Mouse (Mus musculus): Measurements from ENCODE around the gene Scn1b. TPM values are rescaled to one million over a fixed set of nuclear protein-coding genes. Genes with fewer than 3 reads are reported as not detected.

The Scn1b gene
- total RNA-seq (2021), result 10 to 100 TPM; 15.7 to 39.2 TPM
- long read RNA-seq, experiment 1, transcript Scn1b-201 (6 exons, 1,573 nt), result major isoform, 30 of 43 reads
- long read RNA-seq, experiment 1, transcript Scn1b-203 (5 exons, 1,501 nt), result minor isoform, 6 of 43 reads
- long read RNA-seq, experiment 1, partial matches to known transcripts, result 4 of 43 reads
- long read RNA-seq, experiment 1, other reads (novel, unspliced or antisense), result 3 of 43 reads
- long read RNA-seq, experiment 2, transcript Scn1b-201 (6 exons, 1,573 nt), result major isoform, 14 of 19 reads
- long read RNA-seq, experiment 2, partial matches to known transcripts, result 2 of 19 reads
- long read RNA-seq, experiment 2, other reads (novel, unspliced or antisense), result 2 of 19 reads

DNA sequence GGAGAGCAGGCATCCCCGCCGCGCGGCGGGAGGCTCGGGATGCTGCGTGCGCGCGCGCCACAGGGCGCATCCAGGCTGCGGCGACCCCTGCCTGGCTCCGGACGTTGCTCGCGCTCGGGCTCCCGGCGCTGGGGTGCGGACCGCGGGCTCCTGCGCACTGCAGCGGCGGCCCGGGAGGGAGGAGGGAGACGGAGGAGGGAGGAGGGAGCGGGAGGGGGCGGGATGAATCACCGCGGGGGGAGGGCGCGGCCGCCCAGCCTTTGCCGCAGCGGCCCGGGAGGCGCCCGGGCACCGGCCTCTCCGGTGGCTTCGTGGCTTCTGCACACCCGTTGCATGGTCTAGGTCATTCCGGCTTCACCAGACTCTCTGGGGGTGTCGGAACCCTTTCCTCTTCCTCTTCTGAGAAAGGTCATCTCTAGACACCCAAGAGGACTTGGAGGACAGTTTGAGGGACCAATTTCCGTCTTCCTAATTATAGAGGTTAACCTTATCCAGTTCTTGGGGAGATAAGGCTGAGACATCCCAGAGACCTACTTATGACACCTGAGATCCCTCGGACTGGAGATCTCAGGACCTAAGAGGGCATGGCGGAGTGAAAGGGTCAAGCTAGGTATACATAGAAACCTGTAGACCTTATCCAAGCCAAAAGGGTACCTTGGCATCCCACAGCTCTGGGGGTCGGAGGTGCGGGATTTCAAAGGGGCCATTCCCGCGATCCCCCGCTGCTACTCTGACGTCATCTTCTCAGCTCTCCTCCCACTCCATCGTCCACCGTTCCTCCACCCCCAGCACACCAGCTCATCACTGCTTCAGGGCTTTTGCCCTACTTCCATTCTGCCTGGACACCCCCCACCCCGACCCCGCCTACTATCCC, at the start of gene Scn1b:
Gene Scn1b, minus strand, starts transcription at position 153 of the 874 bp plus-strand sequence.
- DNase-seq, result peak; percentile 81

DNA sequence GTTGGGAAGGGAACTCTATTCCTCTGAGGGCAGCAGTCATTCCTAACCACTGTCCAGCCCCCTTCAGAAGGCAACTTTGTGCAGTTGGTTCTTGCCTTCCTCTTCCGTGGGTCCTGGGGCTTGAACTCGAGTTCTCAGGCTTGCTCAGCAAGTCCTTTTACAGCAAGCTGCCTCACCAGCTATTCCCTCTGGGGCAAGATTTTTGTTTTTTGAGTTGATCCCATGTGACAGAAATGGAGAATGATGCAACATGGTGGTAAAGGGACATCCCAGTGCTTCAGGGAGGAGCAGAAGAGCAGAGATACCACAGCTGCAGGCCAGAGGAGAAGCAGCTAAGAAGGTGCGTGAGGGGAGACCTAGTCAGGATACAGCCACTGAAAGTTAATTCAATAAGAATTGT, 48.3 kb upstream of the Scn1b start:
- DNase-seq, result no peak

DNA sequence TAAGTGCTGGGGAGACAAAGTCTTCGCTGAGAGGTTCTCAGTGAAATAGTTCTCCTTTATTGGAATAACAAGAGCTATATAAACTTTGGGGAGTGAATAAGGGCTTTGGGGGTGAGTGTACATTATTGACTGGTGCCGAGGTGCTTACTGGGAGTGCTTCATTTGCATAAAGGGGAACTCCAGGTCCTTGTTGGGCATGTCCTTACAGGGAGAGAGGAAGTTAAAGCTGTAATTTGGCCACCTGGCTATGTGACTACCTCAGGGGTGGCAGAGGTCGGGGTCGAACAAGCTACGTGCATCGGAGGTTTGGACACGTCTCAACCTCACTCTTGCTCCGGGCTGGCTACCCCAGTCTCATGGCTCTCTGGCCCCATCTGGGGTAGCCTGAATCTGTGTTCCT, 47.7 kb upstream of the Scn1b start:
- DNase-seq, result no peak

DNA sequence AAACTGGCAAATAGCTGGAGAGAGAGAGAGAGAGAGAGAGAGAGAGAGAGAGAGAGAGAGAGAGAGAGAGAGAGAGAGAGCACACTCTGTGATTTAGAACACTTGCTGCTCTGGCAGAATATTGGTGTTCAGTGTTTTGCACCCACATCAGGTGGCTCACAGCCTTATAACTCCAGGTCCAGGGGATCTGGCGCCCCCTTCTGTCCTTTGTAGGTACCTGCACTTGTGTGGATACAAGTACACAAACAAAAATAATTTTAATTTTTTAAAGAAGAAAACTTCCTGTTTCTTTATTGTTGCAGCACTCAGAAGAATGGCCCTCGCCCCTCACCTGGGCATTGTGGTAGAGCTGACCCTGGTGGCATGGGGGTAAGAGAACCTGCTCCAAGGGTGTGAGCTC, 45.4 kb upstream of the Scn1b start:
- DNase-seq, result peak; percentile 68

DNA sequence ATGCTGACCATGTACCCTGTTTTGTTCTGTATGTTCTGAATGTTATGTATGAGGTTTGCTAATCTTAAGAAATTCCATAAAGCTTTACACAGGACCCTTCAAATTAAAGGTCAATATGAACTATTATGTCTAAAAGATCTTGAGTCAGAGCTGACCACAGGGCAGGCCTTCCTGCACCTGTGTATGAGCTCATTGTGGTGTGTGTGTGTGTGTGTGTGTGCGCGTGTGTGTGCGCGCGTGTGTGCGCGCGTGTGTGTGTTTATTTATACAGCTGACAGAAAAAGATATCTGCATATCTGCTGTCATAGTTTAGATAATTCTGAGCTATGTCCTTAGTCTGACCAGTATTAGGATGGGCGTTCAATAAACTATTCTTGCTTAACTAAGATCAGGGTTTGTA, 43.7 kb upstream of the Scn1b start:
- DNase-seq, result no peak

DNA sequence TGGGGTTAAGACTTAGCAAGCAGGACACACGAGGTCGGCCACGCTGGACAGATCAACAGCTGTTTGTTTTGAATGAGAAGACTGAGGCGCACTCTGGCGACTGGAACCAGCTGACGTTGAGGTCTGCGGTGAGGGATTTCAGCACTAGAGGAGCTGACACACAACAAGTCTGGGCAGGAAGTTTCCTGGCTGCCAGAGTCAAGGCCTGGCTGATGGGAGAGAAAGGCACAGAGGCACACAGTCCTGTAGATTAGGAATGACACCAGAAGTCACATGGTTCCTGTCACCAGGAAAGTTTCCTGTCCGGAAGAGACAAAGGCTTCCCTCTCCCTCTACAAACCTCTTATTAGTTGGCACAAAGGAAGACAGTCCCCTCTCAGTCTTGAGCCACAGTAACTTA, 41.6 kb upstream of the Scn1b start:
- DNase-seq, result peak; percentile 19

DNA sequence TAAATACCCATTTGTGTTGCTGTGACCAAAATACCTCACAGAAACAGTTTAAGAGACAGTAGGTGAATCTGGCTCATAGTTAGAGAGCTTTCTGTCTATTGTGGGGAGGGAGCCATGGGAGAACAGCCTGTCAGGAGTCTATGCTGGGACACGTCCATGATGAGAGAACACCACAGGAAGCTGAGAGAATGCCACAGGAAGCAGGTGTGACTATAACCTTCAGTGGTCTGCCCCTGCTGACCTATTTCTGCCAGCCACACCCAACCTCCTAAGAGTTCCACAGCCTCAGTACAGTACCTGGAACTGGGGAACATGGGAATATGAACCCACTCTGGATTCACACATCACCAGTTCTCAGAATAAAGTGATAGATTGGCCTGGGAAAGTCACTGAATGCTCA, 37.9 kb upstream of the Scn1b start:
- no peak for DNase-seq

DNA sequence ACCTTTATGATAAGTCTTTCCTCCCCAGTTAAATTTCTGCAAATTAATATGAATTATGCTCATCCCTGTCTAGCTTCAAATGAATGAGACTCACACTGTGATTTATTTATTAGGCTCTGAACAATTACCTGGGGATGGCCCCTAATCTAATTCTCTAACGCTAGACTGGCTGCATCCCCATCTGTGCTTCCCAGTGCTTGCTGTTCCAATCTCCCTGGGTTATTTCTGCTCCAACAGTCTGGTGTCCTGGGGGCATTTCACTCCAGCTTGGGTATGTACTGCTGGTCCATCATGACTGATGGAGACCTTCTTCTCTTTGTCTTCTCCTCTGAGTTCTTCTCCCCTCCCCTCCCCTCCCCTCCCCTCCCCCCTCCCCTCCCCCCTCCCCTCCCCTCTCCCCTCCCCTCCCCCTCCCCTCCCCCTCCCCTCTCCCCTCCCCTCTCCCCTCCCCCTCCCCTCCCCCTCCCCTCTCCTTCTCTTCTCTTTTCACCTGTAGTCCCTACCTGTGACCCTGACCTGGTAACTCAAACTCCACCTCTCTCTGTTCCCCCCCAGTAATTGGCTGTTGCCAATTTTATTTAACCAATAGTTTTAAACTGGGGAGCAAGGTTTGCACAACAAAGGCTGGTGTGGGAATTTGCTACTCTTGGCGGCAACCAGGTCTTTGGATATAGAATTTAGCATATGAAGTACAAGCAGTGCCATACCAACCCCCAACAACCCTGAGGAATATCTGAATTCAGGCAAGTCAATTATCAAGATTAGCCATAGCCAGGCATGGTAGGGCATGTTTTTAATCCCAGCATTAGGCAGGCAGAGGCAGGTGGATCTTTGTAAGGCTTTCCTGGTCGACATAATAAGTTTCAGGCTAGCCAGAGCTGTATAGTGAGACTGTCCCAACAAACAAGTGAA, 37.1 kb upstream of the Scn1b start:
- DNase-seq, result no peak

DNA sequence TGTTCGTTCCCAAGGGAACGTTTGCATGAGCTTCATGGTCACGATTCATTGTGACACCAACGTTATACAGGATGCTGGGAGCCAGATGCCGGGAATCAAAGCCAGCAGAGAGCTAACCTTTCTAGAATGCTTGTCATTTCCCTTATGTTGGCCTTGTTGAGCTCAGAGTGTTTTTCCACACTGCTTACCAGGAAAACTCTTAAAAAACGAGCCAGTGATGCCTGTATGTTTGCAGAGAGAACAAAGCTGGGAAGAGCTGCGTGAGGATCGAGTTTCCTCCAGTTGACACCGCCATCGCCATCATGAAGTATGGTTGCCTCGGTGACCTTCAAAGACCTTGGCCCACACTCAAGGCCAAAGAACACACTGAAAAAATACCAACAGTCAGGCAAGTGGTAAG, 35.5 kb upstream of the Scn1b start:
- DNase-seq, result peak; percentile 23

DNA sequence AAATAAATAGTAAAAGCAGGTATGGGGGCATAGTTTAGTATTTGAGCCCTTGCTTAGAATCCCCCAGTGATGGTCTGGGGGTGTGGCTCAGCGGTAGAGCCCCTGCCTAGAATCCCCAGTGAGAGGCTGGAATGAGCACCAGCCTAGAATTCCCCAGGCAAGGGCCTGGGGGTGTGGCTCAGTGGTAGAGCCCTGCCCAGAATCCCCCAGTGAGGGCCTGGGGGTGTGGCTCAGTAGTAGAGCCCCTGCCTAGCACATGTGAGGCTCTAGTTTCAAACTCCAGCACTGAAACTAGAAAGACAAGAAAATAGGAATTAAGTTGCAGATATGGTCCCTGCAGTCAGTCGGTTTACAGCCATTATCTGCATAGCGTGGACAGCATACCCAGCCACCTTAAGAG, 35.0 kb upstream of the Scn1b start:
- DNase-seq, result no peak

DNA sequence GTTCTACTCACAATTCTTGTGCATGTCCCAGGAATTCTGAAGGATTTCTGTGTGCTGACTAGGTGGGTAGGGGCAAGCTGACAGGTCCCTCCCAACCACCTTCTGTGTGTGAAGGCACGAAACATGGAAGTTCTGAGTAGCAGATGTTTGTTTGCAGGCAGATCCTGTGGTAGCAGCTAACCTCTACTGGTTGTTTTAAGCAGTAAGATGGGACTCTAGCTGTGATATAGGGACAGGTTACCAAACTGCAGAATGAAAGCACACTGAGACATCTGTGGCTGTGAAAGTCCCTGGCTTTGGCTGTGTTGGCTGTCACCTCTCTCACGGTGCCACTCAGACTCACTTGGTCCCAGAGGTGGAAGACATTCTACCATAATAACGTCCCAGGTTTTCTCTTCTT, 34.4 kb upstream of the Scn1b start:
- DNase-seq, result no peak

DNA sequence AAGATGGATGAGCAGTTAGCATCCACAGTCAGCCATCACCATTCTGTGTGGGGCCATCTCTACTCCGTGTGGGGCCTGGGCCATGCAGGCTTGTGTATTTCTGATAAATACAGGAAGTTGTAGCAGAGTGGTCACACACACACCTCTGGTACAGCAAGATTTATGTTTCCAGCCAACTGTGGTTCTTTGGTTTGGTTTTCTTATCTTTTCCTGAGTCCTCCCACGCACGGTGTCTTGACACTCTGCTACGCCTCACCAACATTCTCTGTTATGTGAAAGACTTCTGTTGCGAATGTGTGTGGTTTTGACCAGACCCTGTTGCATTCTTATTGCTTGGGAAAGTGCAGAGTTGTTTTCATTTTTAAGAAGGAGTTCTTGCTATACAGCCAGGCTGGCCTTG, 34.0 kb upstream of the Scn1b start:
- DNase-seq, result no peak

DNA sequence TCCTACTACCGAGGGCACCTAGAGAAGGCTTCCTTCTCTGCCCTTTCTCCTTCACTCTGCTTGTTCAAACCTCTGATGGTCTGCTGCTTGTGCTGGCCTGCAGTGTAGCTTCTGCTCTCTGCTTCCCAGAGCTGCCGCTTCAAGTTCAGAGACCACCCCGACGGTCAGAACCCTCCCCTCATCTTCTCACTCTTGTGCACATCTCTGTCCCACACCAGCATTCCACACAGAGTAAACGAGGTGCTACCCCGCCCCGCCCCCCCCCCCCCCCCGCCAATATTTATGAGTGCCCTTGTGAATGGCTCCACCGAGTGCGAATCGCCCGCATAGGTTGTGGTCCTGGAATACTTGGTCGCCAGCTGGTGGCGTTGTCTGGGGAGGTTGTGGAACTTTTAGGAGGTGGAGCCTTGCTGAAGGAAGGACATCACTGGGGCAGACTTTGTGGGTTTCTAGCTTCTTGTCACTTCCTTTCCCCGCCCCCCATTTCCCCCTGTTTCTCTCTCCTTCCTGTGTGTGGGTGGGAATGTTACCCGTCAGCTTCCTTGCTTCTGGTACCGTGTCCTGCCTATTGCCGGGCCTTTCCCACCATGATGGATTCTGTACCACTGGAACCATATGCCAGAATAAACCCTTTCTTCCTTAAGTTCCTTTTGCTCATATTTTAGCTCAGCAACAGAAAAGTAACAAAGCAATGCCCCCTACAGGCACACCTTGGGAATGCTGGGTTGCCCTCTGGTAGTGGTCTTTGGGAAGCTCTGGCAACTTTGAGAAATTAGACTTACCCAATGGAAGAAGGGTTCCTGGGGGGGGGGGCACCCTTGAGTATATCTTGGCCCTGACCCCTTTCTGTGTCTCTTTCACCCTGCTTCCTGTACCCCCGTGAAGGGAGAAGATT, 29.5 kb upstream of the Scn1b start:
- no peak for DNase-seq

DNA sequence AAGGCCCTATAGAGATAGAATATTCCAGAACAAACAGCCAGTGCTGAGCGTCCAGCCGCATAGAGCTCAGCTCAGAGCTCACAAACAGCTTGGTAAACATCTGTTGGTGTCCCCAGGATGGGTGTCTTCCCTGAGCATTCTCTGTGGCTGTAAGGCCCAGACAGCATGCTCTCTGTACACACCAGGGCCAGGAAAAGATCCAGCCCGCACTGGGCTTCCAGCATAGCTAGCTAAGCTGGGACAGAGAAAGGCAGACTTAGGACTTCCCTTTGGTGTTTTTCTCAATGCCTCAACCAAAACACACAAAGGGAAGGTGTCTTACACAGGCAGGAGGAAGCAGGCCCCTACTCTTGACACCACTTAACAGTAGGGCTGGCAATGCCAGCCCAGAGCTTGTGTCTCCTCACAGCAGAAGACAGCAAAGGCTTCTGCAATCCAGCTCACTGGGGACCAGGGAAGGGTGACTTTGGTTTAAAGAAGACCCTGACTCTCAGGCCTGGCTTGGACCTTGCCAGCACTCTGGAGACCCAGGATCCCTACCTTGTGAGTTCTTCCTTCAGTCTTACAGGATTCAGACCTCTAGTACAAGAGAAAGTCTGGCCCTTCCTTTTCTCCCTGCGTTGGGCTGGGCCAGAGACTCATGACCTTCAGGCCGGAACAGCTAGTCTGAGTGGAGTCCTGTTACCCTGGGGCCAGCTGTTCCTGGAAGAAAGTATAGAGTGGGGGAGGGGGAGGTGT, 28.7 kb upstream of the Scn1b start, which contains the start of gene Gramd1a:
Gene Gramd1a, minus strand, starts transcription at position 601 of the 738 bp plus-strand sequence.
- DNase-seq, result peak; percentile 68

DNA sequence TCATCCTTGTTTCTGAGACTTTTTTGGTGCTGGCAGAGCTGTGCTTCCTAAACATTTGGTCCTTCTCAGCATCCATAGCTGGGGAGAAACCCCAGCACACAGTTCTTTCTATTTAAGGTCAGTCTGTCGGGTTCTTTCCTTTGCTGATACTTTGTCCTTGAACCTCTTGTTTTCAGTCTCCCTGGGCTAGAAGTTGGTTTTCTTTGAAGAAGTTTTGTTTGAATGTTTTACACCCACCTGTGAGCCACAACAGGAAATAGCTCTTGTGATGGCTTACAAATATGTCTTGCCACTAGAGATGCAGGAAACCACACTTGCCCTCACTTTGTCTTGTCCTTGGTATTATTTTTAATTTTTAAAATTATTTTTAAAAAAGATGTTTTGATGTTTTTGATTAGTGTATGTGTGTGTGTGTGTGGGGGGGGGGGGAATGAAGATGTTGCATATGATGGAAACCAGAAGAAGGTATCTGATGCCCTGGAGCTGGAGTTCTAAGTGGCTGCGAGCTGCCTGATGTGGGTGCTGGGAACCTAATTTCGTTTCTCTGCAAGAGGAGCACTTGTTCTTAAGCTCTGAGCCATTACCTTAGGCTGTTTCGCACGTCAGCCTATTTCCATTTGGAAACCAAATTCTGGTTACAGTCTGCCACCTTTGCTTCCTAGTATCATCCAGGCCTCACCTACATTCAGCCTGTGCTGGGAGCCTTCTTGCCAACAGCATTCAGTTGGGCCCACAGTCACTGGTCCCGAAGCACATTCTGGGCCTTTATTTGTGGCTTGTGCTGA, 26.9 kb upstream of the Scn1b start:
- no peak for DNase-seq

DNA sequence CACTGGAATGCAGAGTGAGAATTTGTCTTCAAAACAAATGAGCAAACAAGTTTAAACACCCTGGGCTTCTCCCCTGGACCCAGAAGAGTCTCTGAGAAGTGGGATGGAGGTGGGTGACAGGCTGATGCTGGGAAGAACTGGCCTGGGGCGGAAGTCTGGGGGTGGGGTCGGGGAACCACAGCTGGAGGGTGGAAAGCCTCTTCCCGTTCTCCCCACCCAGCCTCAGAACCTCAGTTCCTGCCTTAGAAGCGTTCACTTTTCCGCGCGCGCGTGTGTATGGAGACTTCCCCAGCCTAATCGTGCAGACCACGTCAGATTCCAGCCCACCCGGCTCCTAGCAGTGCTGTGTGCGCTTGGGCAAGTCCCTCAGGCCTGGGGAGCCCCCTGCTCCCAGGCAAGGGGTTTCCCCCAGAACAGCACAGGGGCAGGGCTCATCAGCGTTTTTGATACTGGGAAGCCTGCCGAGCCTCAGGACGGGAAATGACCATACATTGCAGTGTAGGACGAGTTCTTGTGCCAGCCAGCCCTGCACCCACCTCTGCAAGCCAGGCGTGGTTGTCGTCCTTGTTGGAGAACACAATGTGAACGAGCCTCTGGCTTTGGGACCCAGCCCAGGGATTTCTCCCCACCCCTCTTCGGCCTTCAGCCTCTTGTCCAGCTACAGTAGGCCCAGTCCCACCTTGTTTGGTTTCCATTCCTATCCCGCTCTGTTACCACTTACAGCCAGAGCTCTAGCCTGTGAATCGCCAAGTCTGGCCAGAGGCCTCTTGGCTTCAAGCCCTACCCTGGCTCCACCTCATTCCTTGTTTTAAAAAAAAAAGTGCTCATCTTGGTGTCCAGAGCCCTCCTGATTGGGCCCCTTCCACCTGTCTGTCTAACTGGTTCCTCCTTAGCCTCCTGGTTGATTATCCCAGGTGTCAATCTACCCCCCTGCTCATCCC, 24.8 kb upstream of the Scn1b start:
- peak; percentile 71 for DNase-seq

DNA sequence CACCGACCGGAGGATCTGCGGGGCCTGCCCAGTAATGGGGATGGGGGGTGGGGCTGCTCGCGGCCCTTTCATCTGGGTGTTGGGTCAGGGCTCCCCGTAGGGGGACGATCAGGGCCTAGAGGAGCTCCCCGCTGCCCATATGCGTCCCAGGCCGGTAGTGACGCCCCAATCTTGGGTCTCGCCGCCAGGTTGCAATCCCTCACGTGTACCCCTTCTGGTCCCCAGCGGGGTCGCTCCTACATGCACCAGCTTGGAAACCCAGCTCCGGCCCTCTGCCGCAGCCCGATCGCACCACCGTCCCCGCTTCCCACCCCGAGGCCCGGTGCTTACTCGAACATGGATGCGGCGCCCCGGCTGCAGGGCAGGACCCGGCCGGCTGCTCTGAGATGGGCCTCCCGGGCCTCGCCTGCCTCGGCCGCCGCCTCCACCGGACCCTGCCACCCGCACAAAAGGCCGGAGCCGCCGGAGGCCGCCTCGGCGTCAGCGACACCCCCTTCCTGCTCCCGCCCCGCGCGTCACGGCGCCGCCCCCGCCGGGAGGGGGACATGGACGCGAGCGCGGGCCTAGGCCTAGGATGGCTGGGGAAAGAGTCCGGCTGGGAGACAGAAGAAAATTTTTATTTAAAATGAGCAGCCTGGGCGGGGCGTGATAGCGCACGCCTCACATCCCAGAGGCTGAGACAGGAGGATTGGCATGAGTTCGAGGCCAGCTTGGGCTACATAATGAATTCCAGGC, 23.9 kb upstream of the Scn1b start:
- peak; percentile 96 for DNase-seq
